Mouse (Mus musculus): ENCODE results near the gene Ush1g.

DNA sequence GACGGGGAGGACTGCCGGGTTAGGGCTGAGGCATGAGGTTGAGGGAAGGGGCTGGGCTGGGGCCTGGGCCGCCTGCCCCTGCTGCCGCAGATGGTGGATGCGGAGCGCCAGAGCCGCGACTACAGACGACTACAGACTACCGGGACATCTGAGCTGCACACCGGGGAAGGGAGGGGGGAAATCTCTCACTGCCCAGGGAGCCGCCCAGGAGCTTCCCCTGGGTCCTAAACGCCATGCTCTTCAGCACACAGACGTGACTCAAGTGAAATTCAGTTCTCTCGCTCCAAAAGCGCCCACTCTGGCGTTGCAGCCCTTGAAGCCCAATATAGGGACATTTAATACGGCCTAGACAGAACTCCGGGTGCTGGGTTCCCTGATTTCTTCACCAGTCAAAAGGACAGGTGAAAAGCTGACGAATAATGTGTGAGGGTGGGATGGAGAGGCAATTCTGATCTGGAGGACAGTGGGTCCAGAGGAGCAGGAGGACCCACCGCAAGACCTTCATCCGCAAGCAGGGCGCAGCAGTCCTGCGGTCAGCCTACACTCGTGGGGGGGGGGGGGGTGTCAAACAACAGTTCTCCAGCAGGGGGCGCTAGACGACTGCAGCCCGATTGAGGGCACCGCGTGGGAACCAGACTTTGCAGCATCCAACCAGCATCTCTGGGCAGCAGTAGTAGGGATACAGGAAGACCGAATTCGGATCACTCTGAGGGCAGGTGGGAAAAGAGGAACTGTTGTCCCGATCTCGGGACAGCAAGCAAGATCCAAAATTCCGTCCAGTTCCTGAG lies at the start of gene Ush1g:
- peak; percentile 77 for TF ChIP-seq CTCF (conservative IDR thresholded peaks at IDR 0.05; ENCODE audit: insufficient read depth, insufficient read length, low read depth, low read length)
- no peak for TF ChIP-seq POLR2A (IDR thresholded peaks at IDR 0.05; ENCODE audit: low read depth, low read length)
